Mouse (Mus musculus) kidney, adult 9 months (tissue): ENCODE measurements at regions not wholly inside any gene's neighbourhood (a gene's known extent, or its start where the extent isn't known, plus 50 kb on each side); places are given as distances from the start of the nearest gene placed in this dataset.

Experiments
- DNase-seq: peaks from one replicate; pipeline ENCODE4 v3.0.0; 2022

- no peak for DNase-seq
These were observed 54.7 kb upstream of the Irx5 start for GRCm38 (mm10) chr8:92302694-92303093.

DNA sequence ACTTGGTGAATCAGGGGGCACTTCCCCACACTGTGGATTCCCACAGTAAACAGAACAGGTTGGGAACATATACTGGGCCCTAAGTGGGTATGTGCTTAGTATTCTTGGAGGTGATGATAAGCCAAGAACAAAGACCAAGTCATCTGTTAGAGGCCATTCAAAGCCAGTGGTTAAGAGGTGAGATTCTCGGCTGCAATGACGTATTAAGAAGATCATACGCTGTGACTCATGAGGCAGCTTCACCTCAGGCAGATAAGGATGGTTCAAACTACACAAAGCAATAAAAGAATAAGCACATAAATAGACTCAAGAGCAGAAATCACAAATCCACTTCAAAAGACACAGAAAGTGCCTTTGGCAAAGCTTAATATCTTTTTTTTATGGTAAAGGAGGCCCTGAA, 56.4 kb upstream of the Irx5 start:
- DNase-seq = no peak

GRCm38 (mm10) chr8:92286841-92287811, 70.3 kb upstream of the Irx5 start:
- DNase-seq = no peak

DNA sequence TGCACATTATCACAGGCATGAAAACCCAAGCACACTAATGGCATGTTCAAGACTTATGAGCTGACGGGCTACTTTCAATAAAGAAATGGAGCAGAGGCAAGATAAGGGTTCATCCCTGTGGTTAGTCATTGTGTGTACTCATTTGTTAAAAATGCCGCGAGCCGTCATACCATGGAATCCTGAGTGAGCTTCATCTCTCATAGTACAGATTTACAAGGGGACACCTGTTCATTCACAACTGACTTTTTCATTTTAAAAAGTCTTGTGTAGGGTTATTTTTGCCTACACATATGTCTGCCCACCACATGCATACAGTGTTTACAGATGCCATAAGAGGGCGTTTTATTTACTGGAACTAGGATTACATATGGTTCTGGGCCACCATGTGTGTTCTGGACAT, 81.7 kb upstream of the Irx5 start:
- no peak for DNase-seq

GRCm38 (mm10) chr8:92272726-92273125, 84.7 kb upstream of the Irx5 start:
- no peak for DNase-seq

DNA sequence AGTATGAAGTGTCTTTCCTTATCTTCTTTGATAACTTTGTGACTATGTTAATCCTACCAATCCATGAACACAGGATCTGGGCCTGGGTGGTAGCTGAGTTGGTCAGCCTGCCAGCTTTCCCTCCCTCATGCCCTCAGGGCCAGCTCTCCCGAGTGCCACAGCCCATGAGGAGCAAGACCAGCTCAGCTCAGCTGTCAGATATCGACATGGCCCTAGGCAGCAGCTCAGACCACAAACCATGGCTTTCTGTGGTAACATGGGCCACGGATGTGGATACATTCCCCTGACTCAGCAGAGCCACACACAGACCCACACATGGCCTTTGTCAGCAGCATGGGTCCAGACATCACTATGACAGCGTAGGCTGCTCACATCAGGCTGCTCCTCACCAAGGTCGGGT, 85.4 kb upstream of the Irx5 start:
- DNase-seq = no peak

GRCm38 (mm10) chr8:92270636-92271035, 86.8 kb upstream of the Irx5 start:
- no peak for DNase-seq

DNA sequence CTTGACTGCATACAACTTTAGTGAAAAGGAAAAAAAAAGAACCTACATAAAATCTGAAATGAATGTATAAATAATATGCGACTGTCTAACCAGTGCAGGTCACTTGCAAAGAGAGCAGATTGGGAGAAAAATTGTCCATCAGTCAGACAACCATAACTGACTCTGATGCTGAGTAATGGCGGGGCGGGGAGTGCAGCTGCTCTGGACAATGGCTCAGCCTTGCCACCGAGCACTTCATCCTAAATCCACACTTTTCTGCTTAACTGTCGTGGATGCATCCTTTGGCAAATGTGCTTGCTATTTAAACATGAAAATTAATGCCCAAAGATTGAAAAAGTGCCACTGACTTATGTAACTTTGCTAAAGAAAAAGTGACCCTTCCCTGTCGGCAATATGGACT, 90.0 kb upstream of the Irx5 start:
- DNase-seq = no peak

DNA sequence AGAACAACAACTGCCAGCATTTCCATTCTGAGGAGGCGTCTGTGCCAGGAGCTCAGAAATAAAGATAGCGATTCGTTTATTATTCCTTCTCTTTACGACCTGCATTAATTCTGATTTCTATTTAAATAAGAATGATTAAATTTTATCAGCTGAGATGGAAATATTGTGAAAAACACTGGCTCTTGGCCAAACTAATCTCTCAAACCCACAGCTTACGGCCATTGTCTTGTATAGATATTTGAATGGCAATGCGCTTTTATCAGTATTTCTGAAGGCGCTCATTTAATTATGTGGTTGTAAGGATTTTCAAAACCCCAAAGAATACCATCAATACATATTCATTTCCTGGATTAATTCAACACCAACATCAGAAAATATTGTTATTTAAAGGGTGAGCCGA, 97.4 kb upstream of the Irx5 start:
- no peak for DNase-seq

GRCm38 (mm10) chr8:92258258-92258657, 99.2 kb upstream of the Irx5 start:
- no peak for DNase-seq

- no peak for DNase-seq
These were observed 104.6 kb upstream of the Irx5 start for GRCm38 (mm10) chr8:92252597-92253375.

DNA sequence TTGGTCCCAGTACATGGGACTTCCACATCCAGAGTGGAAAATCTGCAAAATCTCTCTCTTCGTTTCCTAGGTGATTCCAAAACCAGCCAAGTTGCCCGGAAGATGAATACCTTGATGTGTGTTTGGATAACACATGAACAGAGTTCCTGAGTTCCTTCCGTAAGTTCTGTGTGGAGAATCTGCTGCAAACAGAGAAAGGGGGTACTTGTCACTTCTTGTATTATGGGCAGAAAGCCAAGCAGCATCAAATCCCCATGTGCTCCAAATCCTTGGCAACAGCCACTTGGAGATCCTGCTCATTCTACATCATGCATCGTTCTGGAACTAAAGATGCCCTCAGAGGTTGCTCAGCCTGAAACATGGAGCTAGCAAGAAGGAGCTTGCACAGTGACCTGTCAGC, 111.1 kb upstream of the Irx5 start:
- DNase-seq = no peak

DNA sequence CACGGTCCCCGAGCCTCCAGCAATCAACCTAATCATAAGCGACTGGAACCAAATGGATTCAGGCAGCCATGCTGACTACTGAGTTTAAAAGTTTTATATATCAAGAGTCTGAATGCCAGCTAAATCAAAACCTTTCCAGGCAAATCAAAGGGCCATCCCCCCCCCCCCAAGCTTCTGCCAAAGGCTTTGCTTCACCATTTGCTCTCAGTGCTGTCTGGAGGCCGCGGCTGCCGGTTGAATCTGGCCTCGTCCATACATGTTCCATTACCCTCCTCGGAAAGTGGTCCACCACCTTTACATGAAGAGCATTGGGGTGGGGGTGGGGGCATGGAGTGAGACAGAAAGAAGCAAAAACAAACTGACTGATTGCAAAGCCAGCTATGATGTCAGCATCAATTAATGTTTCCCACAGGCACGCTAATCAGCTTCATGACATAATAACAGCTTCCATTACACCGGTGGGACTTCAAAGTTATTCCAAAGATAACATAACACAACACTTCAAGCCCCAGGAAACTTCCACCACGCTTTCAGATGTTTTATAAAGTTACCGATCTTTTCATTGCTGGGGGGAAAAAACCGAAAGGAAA, 116.6 kb upstream of the Irx5 start:
- no peak for DNase-seq

- DNase-seq = no peak
These were observed 125.8 kb upstream of the Irx5 start for GRCm38 (mm10) chr8:92231326-92232225.

DNA sequence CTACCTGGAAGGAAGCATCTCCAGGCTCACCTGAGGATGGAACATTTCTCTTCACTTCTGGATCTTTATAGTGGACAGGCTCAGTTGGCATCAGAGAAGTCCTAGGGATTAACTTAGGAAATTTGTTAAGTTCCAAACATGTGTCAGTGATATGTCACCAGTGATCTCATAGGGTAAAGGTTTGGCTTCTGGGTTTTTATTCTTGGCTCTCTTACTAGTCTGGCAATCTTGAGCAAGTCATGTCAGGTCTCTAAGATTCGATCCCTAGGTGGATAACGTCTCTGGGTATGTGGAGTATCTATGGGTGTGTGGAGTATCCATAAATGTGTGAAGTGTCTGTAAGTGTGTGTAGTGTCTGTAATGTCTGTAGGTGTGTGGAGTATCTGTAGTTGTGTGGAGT, 127.9 kb upstream of the Irx5 start:
- no peak for DNase-seq

GRCm38 (mm10) chr8:92224929-92225328, 132.5 kb upstream of the Irx5 start:
- DNase-seq = no peak

- DNase-seq = no peak
These were observed 134.4 kb upstream of the Irx5 start for GRCm38 (mm10) chr8:92222992-92223391.

DNA sequence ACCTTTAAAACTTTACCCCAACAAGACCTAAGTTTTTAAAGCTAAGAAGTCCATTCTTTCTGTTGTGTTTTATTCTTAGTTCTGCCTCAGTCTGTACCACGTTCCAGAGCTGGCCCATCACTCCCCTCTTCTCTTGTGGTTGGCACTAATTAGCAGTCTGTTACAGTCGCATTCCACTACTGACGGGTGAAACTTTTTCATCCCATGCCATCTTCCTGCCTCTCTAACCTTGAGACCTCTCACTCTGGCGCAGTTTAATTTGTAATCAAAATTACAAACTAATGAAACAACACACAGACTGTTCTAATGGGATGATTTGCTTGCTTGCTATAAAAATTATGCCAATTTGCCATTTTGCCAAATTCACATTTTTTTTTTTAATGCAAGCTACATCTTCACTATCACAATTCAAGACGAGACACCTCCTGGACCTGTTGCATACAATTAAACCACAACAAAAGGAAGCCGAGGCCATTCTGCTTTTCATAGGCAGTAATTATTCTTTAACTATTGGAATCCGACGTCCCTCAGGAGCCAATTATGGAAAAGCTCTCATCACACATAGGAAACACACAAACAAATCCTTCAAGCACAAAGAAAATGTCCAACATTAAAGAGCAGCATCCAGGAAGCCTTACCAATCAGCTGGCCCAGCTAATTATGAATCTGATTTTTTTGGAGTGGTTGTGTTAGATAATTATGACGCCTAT, 138.1 kb upstream of the Irx5 start:
- no peak for DNase-seq

- DNase-seq = no peak
These were observed 139.9 kb upstream of the Irx5 start for GRCm38 (mm10) chr8:92217521-92217920.

- no peak for DNase-seq
These were observed 141.2 kb upstream of the Irx5 start for GRCm38 (mm10) chr8:92216176-92216575.

- DNase-seq = no peak
These were observed 144.5 kb upstream of the Irx5 start for GRCm38 (mm10) chr8:92212786-92213535.
